Mouse (Mus musculus) megakaryocyte, adult 5-6 weeks (primary cell): ENCODE results near the gene Tmco5b. TPM values are rescaled to one million over a fixed set of nuclear protein-coding genes. Genes with fewer than 3 reads are reported as not detected.

Experiments
- ATAC-seq: 2 replicates; pipeline ENCODE4 v1.8.0; 2016; ENCODE audit warnings: mild to moderate bottlenecking, inconsistent platforms; ENCODE audit not compliant: poor library complexity, severe bottlenecking
- total RNA-seq, 2 experiments: library from RNA; stranded (forward) in 1 of 2; stranded (reverse) in 1 of 2; fragments of 153-499, 151-499 nt in 1 of 2; fragments of 221-1000, 200-1000 nt in 1 of 2; gene quantifications; 2 replicates each; pipeline versions ENCODE4 v1.2.3 to v1.2.4; 2015 to 2017

Tmco5b gene
- total RNA-seq (2015): not detected in 2 replicates
- not detected in 2 replicates for total RNA-seq (2017)

GRCm38 (mm10) chr2:113285432-113285831 lies at the start of gene Tmco5b:
Tmco5b (plus strand) TSS chr2:113285732.
- no peak for ATAC-seq

GRCm38 (mm10) chr2:113236993-113237392 lies 48.5 kb upstream of the Tmco5b start:
- no peak for ATAC-seq

GRCm38 (mm10) chr2:113238871-113239270 lies 46.7 kb upstream of the Tmco5b start:
- ATAC-seq: no peak

DNA sequence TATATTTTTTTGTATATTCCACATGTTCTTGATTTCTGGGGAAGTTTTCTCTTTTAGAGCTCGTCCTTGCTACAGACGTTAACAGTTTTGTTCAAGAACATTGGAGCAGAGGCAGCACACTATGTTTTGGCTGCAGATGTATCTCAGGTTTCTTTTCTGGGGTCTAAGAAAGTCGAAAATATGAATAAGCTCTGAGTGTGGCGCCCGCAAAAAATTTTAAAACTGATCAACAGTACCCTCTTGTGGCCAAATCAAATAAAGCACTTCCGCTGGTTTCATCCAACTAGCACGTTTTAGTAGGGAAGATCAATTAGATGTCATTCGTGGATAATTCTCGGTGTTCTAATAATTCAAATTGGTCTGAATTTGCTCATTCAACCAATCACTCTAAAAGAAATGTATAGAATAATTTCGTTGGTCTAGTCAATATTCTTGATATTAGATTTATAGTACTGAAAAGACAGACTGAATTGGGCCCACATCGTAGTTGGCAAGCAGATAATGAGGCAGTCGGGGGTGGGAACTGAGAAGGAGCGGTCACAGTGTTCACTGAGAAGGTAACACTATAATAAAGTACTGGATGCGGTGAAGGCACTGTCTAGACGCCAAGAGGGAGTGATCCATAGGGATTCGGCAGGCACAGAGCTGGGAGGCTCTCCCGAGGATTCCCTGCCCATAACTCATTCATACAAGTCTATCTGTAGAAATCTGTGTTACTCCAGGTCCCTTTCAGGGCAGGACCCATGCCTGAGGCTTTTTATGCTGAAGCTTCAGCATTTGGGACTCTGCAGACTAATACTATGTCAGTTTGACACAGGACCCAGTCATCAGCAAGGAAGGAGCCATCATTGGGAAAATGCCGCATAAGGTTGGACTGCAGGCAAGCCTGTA lies 17.1 kb downstream of the Tmco5b start:
- ATAC-seq: 0 out of 2 replicates have a peak, but pooled peaks have one; percentile 33

DNA sequence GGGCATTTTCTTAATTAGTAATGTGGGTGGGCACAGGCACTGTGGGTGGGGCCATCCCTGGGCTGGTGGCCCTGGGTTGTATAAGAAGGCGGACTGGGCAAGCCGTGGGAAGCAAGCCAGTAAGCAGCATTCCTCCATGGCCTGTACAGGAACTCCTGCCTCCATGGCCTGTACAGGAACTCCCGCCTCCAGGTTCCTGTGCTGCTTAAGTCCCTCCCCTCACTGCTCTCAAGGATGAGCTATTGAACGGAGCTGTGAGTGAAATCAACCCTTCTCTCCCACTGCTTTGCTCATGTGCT lies 17.7 kb downstream of the Tmco5b start:
- no peak for ATAC-seq

- peak; percentile 64 for ATAC-seq
These were observed 19.8 kb downstream of the Tmco5b start for GRCm38 (mm10) chr2:113305339-113305738.

- no peak for ATAC-seq
These were observed 25.7 kb downstream of the Tmco5b start for GRCm38 (mm10) chr2:113311211-113311610.

GRCm38 (mm10) chr2:113323016-113323415 lies 37.5 kb downstream of the Tmco5b start:
- ATAC-seq: no peak

DNA sequence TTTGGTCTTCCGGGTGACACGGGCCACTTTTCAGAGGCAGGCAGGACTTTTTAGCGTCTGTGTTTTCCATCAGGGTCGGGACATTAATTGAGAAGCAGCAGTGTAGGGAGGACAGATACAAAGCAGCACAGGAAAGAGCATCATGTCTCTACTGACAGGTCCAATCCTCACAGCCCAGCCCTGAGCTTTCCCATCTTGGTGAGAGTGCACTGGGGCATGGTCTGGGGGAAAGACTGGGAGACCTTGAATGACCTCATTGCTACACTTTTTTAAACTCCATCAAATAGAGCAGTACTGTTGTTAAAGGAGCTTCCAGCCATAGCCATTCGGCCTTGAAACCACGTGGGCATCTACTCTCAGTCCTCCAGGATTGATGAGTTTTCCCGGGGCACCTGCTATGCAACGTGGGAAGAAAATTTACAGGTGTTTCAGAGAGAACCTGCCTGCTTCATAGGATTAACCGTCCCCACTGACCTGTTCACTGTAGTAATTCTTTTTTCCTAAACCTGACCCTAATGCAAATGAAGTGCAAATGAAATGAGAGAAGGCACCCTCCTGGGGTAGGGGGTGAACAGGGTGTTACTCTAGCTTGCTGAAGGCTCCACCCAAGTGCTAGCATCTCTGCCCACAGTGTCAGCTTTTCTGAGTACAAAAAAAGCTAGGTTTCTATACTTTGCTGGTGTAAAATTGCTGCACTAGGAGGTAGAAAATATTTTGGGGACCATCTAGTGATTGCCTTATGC lies 48.4 kb downstream of the Tmco5b start:
- ATAC-seq: no peak

GRCm38 (mm10) chr2:113335561-113336294 lies 50.2 kb downstream of the Tmco5b start:
- ATAC-seq: no peak

DNA sequence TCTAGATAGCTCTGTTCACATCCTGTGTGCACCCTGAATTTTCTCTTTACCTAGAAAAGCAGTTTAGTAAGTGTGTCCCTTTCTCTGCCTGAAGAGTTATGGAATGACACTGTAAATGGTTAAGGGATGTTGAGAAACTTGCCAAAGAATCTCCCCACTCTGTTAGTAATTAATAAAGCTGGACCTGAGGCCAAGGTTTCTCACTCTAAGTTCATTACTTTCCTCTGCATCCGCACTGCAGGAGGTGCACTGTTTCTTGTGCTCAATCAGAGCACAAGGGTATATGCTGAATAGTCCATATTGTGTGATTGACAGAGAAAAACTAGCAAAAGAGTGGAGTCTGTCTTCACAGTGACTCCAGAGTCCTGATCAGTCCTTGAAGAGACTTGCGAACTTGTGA lies 59.0 kb downstream of the Tmco5b start:
- no peak for ATAC-seq

Other genes starting within 250 kb of the Tmco5b start
- gene Ryr3, start 68.6 kb upstream of the Tmco5b start, total RNA-seq (2015): 0.04 and 0.23 TPM in 2 replicates
- gene Ryr3, start 68.6 kb upstream of the Tmco5b start, total RNA-seq (2017): under 0.01 TPM in 1 of 2 replicates, not detected in the other
- 1.7 and 2.8 TPM in 2 replicates for gene Fmn1, start 42.0 kb downstream of the Tmco5b start, total RNA-seq (2015)
- gene Fmn1, start 42.0 kb downstream of the Tmco5b start, total RNA-seq (2017): 0.44 and 1.1 TPM in 2 replicates